Mouse (Mus musculus) liver, embryonic 16.5 days (tissue): ENCODE measurements at regions not wholly inside any gene's neighbourhood (a gene's known extent, or its start where the extent isn't known, plus 50 kb on each side); places are given as distances from the start of the nearest gene placed in this dataset.
"Not testable (repeated sequence)": the region's sequence is repeated elsewhere in the genome, so short reads cannot be mapped to it uniquely, and the experiment has no call there.

Source experiments
- ATAC-seq: fragments of 200-750 bp; cut with Nextera tagmentation; 2 replicates; pipeline ENCODE4 v1.8.0; 2017; ENCODE audit warnings: low read depth, mild to moderate bottlenecking, moderate number of reproducible peaks, moderate library complexity
- H3K27ac ChIP-seq: fragments of 300-500 bp; sonication (generic); 2 replicates; pipeline ENCODE4 v1.5.1; 2014; ENCODE audit warnings: mild to moderate bottlenecking, low read length
- H3K27me3 ChIP-seq: fragments of 300-500 bp; sonication (generic); 2 replicates; pipeline ENCODE4 v1.6.1; 2014; ENCODE audit warnings: low read depth, low read length, mixed read lengths; ENCODE audit not compliant: control insufficient read depth, insufficient read depth
- H3K36me3 ChIP-seq: fragments of 300-500 bp; sonication (generic); 2 replicates; pipeline ENCODE4 v1.6.1; 2014; ENCODE audit warnings: mild to moderate bottlenecking; ENCODE audit not compliant: control insufficient read depth, insufficient read depth
- H3K4me1 ChIP-seq: fragments of 300-500 bp; sonication (generic); 2 replicates; pipeline ENCODE4 v1.6.1; 2014; ENCODE audit warnings: low read depth, low read length, mixed read lengths; ENCODE audit not compliant: control insufficient read depth
- H3K4me2 ChIP-seq: fragments of 300-500 bp; sonication (generic); 2 replicates; pipeline ENCODE4 v1.6.1; 2014; ENCODE audit warnings: low read depth, low read length, mixed read lengths
- H3K4me3 ChIP-seq: fragments of 300-500 bp; sonication (generic); 2 replicates; pipeline ENCODE4 v1.5.1; 2014; ENCODE audit warnings: low read depth, mild to moderate bottlenecking, low read length
- H3K9ac ChIP-seq: fragments of 300-500 bp; sonication (generic); 2 replicates; pipeline ENCODE4 v1.6.1; 2014; ENCODE audit warnings: low read depth, low read length
- H3K9me3 ChIP-seq: fragments of 300-500 bp; sonication (generic); replicated peaks from 2 replicates; pipeline ENCODE4 v1.6.1; 2016; ENCODE audit warnings: low read length; ENCODE audit not compliant: control insufficient read depth
- WGBS: fragments of 180-500 bp; shearing (Covaris S2); extraction: QIAGEN DNeasy Blood & Tissue Kit; methylation state at CpG from one replicate; pipeline ENCODE4 v1.1.7; 2014; ENCODE audit not compliant: insufficient replicate concordance; 5-methylcytosine and 5-hydroxymethylcytosine counted together

GRCm38 (mm10) chr3:15053968-15054367 is 167.9 kb downstream of the Car2 start:
- no peak for ATAC-seq
- Histone ChIP-seq H3K27me3 (no peaks in the 10 kb centered on the region), H3K9me3 (no peaks in the 10 kb centered on the region), H3K4me1 (no peaks in the 10 kb centered on the region), H3K36me3 (no peaks in the 10 kb centered on the region), H3K4me2 (no peak overlapping the region), H3K9ac (no peak overlapping the region), H3K27ac (no peak overlapping the region), H3K4me3 (no peak overlapping the region)
- WGBS, result 47% methylated on average over 3 of the region's 3 CpGs

DNA sequence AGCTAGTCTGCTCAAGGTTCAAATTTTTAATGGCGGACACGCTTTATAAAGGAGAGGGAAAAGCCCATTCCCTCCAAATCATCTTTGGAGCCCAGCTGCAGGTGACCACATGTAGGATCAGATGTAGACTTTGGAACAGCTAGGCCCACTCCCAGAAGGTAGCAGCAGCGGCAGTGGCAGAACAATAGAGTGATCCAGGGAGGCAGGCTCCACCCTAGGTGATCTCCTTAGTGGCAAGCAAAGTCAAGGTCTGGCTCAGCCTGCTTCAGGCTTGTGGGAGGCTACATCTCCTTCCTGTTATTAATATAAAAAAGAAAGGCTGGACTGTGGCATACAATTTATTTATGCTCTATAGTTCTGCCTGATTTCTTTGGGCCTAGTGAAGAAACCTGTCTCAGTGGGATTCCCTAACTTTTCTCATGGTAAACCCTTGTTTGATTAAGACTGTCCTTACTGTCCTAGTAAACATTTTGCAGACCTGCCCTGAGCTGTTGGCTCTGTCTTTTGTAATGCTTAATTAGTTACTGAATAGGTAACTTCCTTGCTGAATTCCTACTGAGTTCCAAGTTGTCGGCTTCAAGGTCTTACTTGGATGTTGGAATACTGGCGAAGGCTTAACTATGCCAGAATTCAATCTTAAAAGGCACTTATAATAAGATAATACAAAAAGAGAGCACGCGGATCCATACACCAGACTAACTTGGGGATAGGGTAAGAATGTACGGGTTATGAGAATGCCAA is 169.6 kb downstream of the Car2 start:
- not testable (repeated sequence) for H3K4me2 ChIP-seq, H3K4me3 ChIP-seq, H3K9me3 ChIP-seq, ATAC-seq, H3K4me1 ChIP-seq, H3K36me3 ChIP-seq, H3K27ac ChIP-seq, H3K9ac ChIP-seq, H3K27me3 ChIP-seq
- WGBS, result 76% methylated on average over 8 of the region's 8 CpGs

- not testable (repeated sequence) for ATAC-seq, H3K4me3 ChIP-seq, H3K4me1 ChIP-seq, H3K9me3 ChIP-seq, H3K27me3 ChIP-seq, H3K27ac ChIP-seq, H3K9ac ChIP-seq, H3K4me2 ChIP-seq, H3K36me3 ChIP-seq
- WGBS, result 67% methylated on average over 5 of the region's 5 CpGs
These were observed 170.9 kb downstream of the Car2 start for GRCm38 (mm10) chr3:15056788-15057585.

DNA sequence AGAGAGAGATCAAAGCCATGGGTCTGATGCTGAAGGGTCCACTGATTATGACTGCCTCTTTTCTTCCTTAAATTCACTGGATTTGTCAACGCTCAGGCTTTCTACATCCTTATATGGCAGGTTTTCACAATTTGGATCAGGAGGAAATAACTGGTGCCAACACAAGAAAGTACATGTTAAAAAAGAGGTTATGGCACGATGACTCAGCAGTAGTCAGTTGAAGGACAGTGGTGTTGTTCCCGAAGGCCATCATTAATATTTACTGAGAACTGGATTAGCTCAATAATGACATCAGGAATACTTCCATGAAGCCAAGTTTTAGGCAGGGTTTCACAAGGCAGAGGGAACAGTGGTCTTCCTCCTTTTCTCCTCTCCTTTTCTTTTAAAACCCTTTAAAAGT is 179.6 kb downstream of the Car2 start:
- H3K4me2 ChIP-seq, result no peak overlapping the region
- ATAC-seq, result no peak
- no peaks in the 10 kb centered on the region for H3K36me3 ChIP-seq
- no peak overlapping the region for H3K4me3 ChIP-seq
- H3K27me3 ChIP-seq, result no peaks in the 10 kb centered on the region
- H3K9me3 ChIP-seq, result no peaks in the 10 kb centered on the region
- 63% methylated on average over 3 of the region's 3 CpGs for WGBS
- no peak overlapping the region for H3K27ac ChIP-seq
- no peak overlapping the region for H3K9ac ChIP-seq
- no peaks in the 10 kb centered on the region for H3K4me1 ChIP-seq

DNA sequence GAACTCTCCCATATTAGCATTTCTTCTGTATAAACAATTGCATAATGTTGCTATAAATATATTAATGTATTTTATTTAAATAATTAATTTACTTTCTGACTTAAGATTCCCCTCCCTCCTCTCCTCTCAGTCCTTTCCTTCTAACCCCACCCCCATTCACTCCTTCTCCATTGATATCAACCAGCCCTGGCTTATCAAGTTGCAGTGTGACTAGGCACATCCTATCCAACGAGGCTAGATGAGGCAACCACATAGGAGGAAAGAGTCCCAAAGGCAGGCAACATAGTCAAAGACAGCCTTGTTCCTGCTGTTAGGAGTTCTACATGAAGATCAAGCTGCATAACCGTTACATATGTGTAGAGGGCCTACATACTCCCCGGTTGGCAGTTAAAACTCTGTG is 182.2 kb downstream of the Car2 start:
- Histone ChIP-seq H3K4me2 (no peak overlapping the region), H3K9ac (no peak overlapping the region), H3K36me3 (no peaks in the 10 kb centered on the region), H3K9me3 (no peaks in the 10 kb centered on the region), H3K27ac (no peak overlapping the region), H3K4me3 (no peak overlapping the region), H3K4me1 (no peaks in the 10 kb centered on the region), H3K27me3 (no peaks in the 10 kb centered on the region)
- ATAC-seq, result peak; percentile 56; the same call in 1 of the 2 replicates
- 46% methylated on average over 3 of the region's 3 CpGs for WGBS

DNA sequence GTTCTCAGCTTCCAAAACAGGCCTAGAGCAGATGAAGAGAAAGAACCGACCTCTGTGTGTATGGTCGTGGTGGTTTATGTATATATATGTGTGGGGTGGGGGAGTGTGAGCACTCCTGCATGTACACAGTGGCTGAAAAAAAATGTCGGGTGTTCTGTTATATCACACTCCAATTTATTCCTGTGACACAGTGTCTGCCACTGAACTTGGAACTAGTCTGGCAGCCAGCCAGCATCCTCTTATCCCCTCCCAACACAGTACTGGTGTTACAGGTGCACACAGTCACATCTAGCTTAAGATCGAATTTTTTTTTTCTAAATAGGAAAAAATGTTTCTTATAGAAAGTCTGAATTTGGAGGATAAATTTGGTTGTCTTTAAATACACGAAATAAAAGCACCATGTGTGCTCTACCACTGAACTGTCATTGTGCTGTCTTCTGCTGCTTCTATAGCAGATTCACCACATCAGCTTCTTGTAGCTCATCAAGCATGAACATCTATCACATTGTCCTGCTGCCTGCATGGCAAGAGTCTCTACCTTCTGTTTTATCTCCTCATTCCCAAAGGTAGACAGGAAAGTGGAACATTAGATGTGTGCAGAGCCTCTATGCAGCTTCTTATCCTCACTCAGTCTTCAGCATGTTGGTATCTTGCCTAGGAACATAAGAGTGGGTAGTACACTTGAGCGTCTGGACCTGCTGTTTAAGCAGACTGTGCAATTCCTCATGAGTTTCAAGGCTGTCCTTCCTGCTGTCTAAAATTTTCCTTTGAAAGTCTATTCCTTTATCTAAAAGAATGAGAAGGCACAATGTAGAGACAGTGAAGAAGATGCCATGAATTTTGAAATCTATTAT is 185.2 kb downstream of the Car2 start:
- H3K27ac ChIP-seq, result no peak overlapping the region
- no peak overlapping the region for H3K4me2 ChIP-seq
- H3K9ac ChIP-seq, result no peak overlapping the region
- H3K4me1 ChIP-seq, result no peaks in the 10 kb centered on the region
- H3K36me3 ChIP-seq, result no peaks in the 10 kb centered on the region
- no peaks in the 10 kb centered on the region for H3K9me3 ChIP-seq
- WGBS, result 51% methylated on average over 6 of the region's 6 CpGs
- no peak for ATAC-seq
- no peaks in the 10 kb centered on the region for H3K27me3 ChIP-seq
- no peak overlapping the region for H3K4me3 ChIP-seq

DNA sequence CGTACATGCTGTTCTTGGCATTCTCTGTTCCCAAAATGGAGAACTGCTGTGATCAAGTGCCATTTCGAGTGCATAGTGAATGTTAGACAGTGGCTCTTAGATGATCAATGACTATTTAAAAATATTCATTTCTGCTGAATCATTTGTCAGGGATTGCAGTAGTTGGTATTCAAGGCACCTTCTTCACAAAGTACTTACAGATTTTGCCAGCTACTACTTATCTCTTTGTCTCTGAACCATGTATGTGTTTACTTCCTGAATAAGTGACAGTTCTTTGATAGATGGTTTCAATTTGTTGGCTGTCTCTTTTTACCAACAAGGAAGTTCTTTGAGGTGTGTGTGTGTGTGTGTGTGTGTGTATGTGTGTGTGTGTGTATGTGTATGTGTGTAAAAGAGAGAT is 187.3 kb downstream of the Car2 start:
- no peaks in the 10 kb centered on the region for H3K27me3 ChIP-seq
- H3K4me2 ChIP-seq, result no peak overlapping the region
- no peak overlapping the region for H3K9ac ChIP-seq
- H3K36me3 ChIP-seq, result no peaks in the 10 kb centered on the region
- no peaks in the 10 kb centered on the region for H3K9me3 ChIP-seq
- WGBS, result 37% methylated on average over 2 of the region's 2 CpGs
- H3K4me1 ChIP-seq, result no peaks in the 10 kb centered on the region
- no peak overlapping the region for H3K27ac ChIP-seq
- no peak overlapping the region for H3K4me3 ChIP-seq
- ATAC-seq, result no peak

GRCm38 (mm10) chr3:15073847-15074246 is 187.8 kb downstream of the Car2 start:
- H3K4me3 ChIP-seq, result no peak overlapping the region
- no peaks in the 10 kb centered on the region for H3K27me3 ChIP-seq
- H3K4me2 ChIP-seq, result no peak overlapping the region
- H3K9ac ChIP-seq, result no peak overlapping the region
- H3K36me3 ChIP-seq, result no peaks in the 10 kb centered on the region
- ATAC-seq, result no peak
- H3K4me1 ChIP-seq, result no peaks in the 10 kb centered on the region
- H3K9me3 ChIP-seq, result no peaks in the 10 kb centered on the region
- 55% methylated on average over 1 of the region's 1 CpGs for WGBS
- no peak overlapping the region for H3K27ac ChIP-seq

- Histone ChIP-seq H3K4me2 (no peak overlapping the region), H3K4me1 (no peaks in the 10 kb centered on the region), H3K9me3 (no peaks in the 10 kb centered on the region), H3K27me3 (no peaks in the 10 kb centered on the region), H3K27ac (no peak overlapping the region), H3K9ac (no peak overlapping the region), H3K4me3 (no peak overlapping the region), H3K36me3 (no peaks in the 10 kb centered on the region)
- ATAC-seq, result peak; percentile 37; the same call in 1 of the 2 replicates
These were observed 188.9 kb downstream of the Car2 start for GRCm38 (mm10) chr3:15074949-15075348.
